Mouse (Mus musculus) CH12F3 (cell line): ENCODE data around the gene Umad1.

ENCODE experiments used
- in situ Hi-C: fragments of 300-500 bp; cut with MboI; formaldehyde crosslinking; loops from 2 replicates; pipeline ENCODE4 v1.14.3; 2020; ENCODE audit warnings: low sequenced_read_pairs

The Umad1 gene

GRCm38 (mm10) chr6:8503953-8504352 lies 244.9 kb downstream of the Umad1 start:
- in situ Hi-C loops, result loop anchor here (10.0 kb wide), 1 partner anchor 219 kb away; no protein-coding TSS in a partner anchor

- in situ Hi-C loops, result loop anchor here (10.0 kb wide), 1 partner anchor 220 kb away; no protein-coding TSS in a partner anchor
Measured at GRCm38 (mm10) chr6:8504521-8505228, 245.6 kb downstream of the Umad1 start.

- in situ Hi-C loops, result loop anchor here (10.0 kb wide), 1 partner anchor 222 kb away; no protein-coding TSS in a partner anchor
Measured at GRCm38 (mm10) chr6:8506631-8507030, 247.5 kb downstream of the Umad1 start.
